Mouse (Mus musculus) midbrain, embryonic 14.5 days (tissue): ENCODE measurements at regions not wholly inside any gene's neighbourhood (a gene's known extent, or its start where the extent isn't known, plus 50 kb on each side); places are given as distances from the start of the nearest gene placed in this dataset.
A peak's percentile ranks its signal among the peaks of the same experiment; 100 is the strongest.

ENCODE experiments used
- ATAC-seq: fragments of 200-750 bp; cut with Nextera tagmentation; 2 replicates; pipeline ENCODE4 v1.8.0; 2017; ENCODE audit warnings: moderate number of reproducible peaks, moderate library complexity; ENCODE audit not compliant: low FRiP score, low TSS enrichment
- DNase-seq: peaks from one replicate; pipeline ENCODE4 v3.0.0-alpha.2; 2015
- H3K27ac ChIP-seq: fragments of 300-500 bp; sonication (generic); replicated peaks from 2 replicates; pipeline ENCODE4 v1.5.1; 2014; ENCODE audit warnings: mild to moderate bottlenecking, low read depth, low read length, moderate library complexity
- H3K27me3 ChIP-seq: fragments of 300-500 bp; sonication (generic); 2 replicates; pipeline ENCODE4 v1.6.1; 2014; ENCODE audit warnings: low read length, control low read depth, mixed read lengths; ENCODE audit not compliant: control insufficient read depth, insufficient read depth
- H3K36me3 ChIP-seq: fragments of 300-500 bp; sonication (generic); 2 replicates; pipeline ENCODE4 v1.6.1; 2014; ENCODE audit warnings: low read length, control low read depth; ENCODE audit not compliant: control insufficient read depth, insufficient read depth
- H3K4me1 ChIP-seq: fragments of 300-500 bp; sonication (generic); 2 replicates; pipeline ENCODE4 v1.6.1; 2014; ENCODE audit warnings: mild to moderate bottlenecking, antibody characterized with exemption, low read length, control low read depth; ENCODE audit not compliant: control insufficient read depth, insufficient read depth
- H3K4me2 ChIP-seq: fragments of 300-500 bp; sonication (generic); 2 replicates; pipeline ENCODE4 v1.6.1; 2014; ENCODE audit warnings: mild to moderate bottlenecking, low read length, moderate library complexity
- H3K4me3 ChIP-seq: fragments of 300-500 bp; sonication (generic); replicated peaks from 2 replicates; pipeline ENCODE4 v1.5.1; 2014; ENCODE audit warnings: low read depth, low read length
- H3K9ac ChIP-seq: fragments of 300-500 bp; sonication (generic); replicated peaks from 2 replicates; pipeline ENCODE4 v1.6.1; 2014; ENCODE audit warnings: mild to moderate bottlenecking, low read length, moderate library complexity
- H3K9me3 ChIP-seq: fragments of 300-500 bp; sonication (generic); 2 replicates; pipeline ENCODE4 v1.6.1; 2016; ENCODE audit warnings: low read length, control low read depth, mixed read lengths; ENCODE audit not compliant: control insufficient read depth
- WGBS: fragments of 180-500 bp; shearing (Covaris S2); extraction: QIAGEN DNeasy Blood & Tissue Kit; methylation state at CpG from one replicate; pipeline ENCODE4 v1.1.7; 2014; 5-methylcytosine and 5-hydroxymethylcytosine counted together

DNA sequence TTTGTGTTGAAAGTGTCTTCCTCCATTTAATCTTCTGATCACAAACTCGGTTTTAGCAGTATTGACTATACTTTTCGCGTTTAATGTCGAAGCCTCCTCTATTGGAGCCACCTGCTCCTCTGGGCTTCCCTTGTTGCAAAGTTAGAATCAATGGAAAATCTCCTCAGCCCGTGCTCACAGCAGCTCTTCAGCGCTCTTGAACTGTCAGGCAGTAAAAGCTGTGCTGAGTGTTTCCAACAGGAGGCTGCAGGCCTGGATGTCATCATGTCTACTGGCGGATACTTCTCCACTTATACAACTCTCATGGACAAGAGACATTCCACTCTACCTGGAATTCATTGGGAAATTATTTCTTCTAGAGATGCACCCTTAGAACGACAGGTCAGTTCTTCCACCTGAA, 380.4 kb upstream of the Crim1 start:
- Histone ChIP-seq H3K27me3 (no peaks in the 10 kb centered on the region), H3K4me3 (no peak overlapping the region), H3K4me1 (no peaks in the 10 kb centered on the region), H3K27ac (no peak overlapping the region), H3K9me3 (no peaks in the 10 kb centered on the region), H3K4me2 (no peak overlapping the region), H3K9ac (no peak overlapping the region), H3K36me3 (no peaks in the 10 kb centered on the region)
- WGBS: 73% methylated on average over 8 of the region's 8 CpGs
- DNase-seq (peak; percentile 24), ATAC-seq (no peak; the same call in 1 of the 2 replicates)

DNA sequence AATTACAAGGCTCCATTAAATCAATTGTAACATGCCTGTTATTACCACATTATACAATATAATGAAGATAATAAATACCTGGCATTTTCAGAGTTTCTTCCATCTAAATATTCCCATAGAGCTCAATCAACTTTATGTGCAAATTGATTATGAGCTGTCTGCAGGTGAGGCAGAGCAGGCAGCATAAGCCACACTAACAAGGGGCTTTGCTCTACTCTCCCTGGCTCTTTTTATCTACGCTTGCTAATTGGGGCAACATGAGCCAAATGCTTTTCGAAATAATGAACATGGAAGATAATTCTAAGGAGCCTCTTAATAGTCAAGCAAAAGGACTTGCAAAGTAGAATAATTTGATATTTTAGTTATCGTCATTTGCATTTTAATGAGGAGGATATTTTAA, 356.1 kb upstream of the Crim1 start:
- Histone ChIP-seq H3K4me2 (no peak overlapping the region), H3K9ac (no peak overlapping the region), H3K4me3 (no peak overlapping the region), H3K4me1 (no peaks in the 10 kb centered on the region), H3K36me3 (no peaks in the 10 kb centered on the region), H3K27ac (no peak overlapping the region), H3K9me3 (no peaks in the 10 kb centered on the region), H3K27me3 (no peaks in the 10 kb centered on the region)
- ATAC-seq (no peak), DNase-seq (no peak)
- 77% methylated on average over 3 of the region's 3 CpGs for WGBS

DNA sequence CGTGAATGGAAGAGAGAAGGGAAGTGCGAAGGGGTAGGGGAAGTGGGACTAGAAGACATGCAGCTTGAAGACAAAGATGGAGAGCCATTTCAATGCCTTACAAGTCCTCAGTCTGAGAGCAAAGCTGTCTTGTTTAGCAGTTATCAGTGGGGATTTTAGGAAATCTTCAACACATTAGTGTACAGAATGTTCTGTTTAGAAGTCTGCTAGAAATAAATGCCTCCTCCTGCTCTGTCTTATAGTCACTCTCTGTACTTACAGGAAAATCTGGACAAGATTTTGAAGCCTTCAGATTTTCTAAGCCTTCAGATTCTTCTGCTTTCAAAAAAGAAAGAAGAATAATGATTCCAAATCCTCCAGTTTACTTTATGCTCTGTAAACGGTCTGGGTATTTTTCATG, 325.6 kb upstream of the Crim1 start:
- no peak overlapping the region for H3K4me2 ChIP-seq
- WGBS: 91% methylated on average over 3 of the region's 3 CpGs
- ATAC-seq: no peak

DNA sequence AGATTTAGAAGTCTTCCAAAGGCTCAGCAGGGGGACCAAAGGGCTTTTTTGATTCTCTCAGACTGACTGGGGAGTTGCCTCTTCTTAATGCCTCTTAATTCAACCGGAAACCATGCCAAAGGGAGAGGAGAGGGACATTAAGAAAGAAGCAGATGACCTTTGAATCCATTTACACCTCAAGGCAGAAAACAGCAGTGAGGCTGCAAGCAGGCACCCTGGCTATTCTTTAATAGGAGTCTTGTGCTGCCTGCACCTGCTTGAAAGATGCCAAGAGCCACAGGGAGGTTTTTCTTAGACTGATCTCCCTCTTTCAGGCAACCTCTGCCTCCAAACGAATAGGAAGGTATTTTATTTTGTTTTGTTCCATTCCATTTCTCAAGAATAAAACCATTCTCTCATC, 323.0 kb upstream of the Crim1 start:
- Histone ChIP-seq H3K27ac (no peak overlapping the region), H3K4me2 (no peak overlapping the region), H3K36me3 (no peaks in the 10 kb centered on the region), H3K27me3 (no peaks in the 10 kb centered on the region), H3K9ac (no peak overlapping the region), H3K9me3 (no peaks in the 10 kb centered on the region), H3K4me3 (no peak overlapping the region), H3K4me1 (no peaks in the 10 kb centered on the region)
- DNase-seq: no peak
- ATAC-seq: no peak
- 8% methylated on average over 2 of the region's 2 CpGs for WGBS

More for the DNA sequence above, 325.6 kb upstream of the Crim1 start:
- H3K9ac ChIP-seq: no peak overlapping the region
- H3K9me3 ChIP-seq: no peaks in the 10 kb centered on the region
- no peaks in the 10 kb centered on the region for H3K4me1 ChIP-seq
- no peak overlapping the region for H3K4me3 ChIP-seq
- DNase-seq: no peak
- H3K36me3 ChIP-seq: no peaks in the 10 kb centered on the region
- H3K27me3 ChIP-seq: no peaks in the 10 kb centered on the region
- H3K27ac ChIP-seq: no peak overlapping the region

DNA sequence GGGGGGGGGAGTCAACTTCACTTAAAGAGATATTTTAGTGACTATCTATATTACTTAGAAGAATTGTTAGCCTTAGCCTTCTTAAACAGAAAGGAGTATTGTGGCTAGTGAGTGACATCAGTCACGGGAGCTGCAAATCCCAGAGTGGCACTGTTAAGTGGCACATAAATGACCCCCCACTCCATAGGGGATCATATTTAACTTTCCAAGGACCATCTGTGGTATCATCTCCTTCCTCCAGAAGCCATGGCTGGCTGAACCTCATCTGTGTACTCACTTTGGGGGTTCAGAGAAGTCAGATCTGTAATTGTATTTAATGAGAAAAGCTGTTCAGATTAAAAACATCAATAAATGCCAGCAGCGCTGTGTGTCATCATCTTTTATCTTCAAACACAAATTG, 314.9 kb upstream of the Crim1 start:
- H3K27ac ChIP-seq: no peak overlapping the region
- no peaks in the 10 kb centered on the region for H3K27me3 ChIP-seq
- H3K4me2 ChIP-seq: no peak overlapping the region
- 59% methylated on average over 2 of the region's 2 CpGs for WGBS
- no peaks in the 10 kb centered on the region for H3K9me3 ChIP-seq
- H3K36me3 ChIP-seq: no peaks in the 10 kb centered on the region
- no peaks in the 10 kb centered on the region for H3K4me1 ChIP-seq
- no peak overlapping the region for H3K4me3 ChIP-seq
- DNase-seq: no peak
- no peak overlapping the region for H3K9ac ChIP-seq
- ATAC-seq: no peak

DNA sequence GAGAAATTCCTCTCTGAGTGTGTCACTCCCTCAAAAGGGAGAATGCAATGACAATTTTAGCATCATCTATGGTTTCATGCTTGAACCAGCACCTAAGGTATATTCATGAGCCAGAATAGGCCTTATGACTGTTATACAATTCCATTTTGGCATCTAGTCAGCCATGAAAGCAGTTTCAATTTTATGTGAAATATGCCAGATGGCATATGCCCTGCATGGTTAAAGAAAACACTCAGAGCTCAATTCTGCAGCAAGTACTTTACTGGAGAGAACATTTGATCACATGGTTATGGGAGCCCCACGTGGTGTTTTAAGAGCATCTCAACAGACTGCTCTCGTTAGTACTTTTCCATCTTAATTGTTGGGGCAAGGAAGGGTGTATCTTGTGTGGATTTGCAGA, 310.9 kb upstream of the Crim1 start:
- DNase-seq (no peak), ATAC-seq (no peak)
- 71% methylated on average over 2 of the region's 2 CpGs for WGBS
- H3K27me3 ChIP-seq: no peaks in the 10 kb centered on the region
- H3K4me1 ChIP-seq: no peaks in the 10 kb centered on the region
- no peak overlapping the region for H3K27ac ChIP-seq
- H3K9me3 ChIP-seq: no peaks in the 10 kb centered on the region
- no peak overlapping the region for H3K9ac ChIP-seq
- no peak overlapping the region for H3K4me2 ChIP-seq
- no peak overlapping the region for H3K4me3 ChIP-seq
- H3K36me3 ChIP-seq: no peaks in the 10 kb centered on the region

DNA sequence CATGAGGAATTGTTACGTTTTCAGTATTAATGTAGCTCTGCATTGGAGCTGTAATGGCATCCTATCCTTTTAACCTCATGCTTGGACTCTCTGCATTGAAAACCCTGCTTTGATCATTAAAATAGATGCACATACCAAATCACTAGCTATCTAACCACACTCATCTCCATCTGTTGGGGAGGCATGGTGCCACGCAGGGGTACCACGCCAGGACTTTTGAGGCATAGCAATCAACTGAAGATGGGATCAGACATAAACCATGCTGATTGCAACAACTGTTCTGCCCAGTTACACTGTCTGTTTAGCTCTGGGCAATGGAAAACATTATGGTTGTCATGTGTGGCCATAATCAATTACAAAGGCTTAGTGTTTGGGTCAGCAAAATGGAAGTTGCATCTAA, 295.6 kb upstream of the Crim1 start:
- H3K27me3 ChIP-seq: no peaks in the 10 kb centered on the region
- H3K4me2 ChIP-seq: no peak overlapping the region
- no peak overlapping the region for H3K4me3 ChIP-seq
- H3K9ac ChIP-seq: no peak overlapping the region
- no peak overlapping the region for H3K27ac ChIP-seq
- H3K9me3 ChIP-seq: no peaks in the 10 kb centered on the region
- H3K4me1 ChIP-seq: no peaks in the 10 kb centered on the region
- DNase-seq (no peak), ATAC-seq (no peak)
- H3K36me3 ChIP-seq: no peaks in the 10 kb centered on the region
- WGBS: 68% methylated on average over 3 of the region's 3 CpGs

DNA sequence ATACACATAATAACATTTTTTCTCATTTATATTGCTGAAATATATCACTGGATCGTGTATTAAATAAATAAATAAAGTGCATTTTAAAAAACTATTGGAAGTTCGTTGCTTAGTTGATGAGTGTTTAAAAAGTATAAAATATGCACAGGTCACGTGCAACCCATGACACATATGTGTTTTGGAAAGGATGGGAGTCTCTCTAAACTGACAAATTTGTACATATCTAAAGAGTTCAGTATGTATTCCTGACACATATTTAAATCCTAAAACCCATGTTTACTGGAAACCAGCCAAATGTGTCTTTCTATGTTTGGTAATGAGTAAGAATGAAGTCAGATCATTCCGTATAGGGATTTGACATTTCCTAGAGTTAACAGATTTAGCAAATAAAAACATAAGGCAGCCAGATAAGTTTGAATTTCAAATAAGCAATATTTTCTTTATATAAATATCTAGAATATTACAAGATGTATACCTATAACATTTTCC, 286.0 kb upstream of the Crim1 start:
- no peak for ATAC-seq

DNA sequence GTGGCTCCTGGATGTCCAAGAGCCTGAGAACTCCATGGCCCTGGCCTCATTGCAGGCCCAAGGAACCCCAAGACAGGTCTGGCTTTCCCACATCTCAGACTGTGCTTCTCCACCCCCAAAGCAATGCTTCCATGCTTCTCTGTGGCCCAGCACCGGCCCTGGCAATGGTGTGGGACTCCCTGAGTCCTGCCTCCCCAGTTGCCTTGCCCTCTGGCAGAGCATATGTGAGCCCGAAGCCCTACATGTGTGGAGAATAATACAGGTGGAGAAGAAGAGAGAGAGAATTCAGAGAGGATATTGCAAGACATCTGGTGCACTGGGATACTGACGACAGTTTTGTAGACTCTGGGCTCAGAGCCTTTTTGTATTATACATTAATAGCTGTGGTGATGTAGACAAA, 269.8 kb upstream of the Crim1 start:
- Histone ChIP-seq H3K4me2 (no peak overlapping the region), H3K27ac (0 out of 2 replicates have a peak overlapping the region, but pooled peaks have one; percentile 13), H3K4me3 (no peak overlapping the region), H3K27me3 (no peaks in the 10 kb centered on the region), H3K9ac (no peak overlapping the region), H3K36me3 (no peaks in the 10 kb centered on the region), H3K4me1 (no peaks in the 10 kb centered on the region), H3K9me3 (no peaks in the 10 kb centered on the region)
- ATAC-seq (peak; percentile 36; the same call in 1 of the 2 replicates), DNase-seq (no peak)
- 55% methylated on average over 3 of the region's 3 CpGs for WGBS

More for the DNA sequence above, 286.0 kb upstream of the Crim1 start:
- no peaks in the 10 kb centered on the region for H3K27me3 ChIP-seq
- H3K4me1 ChIP-seq: no peaks in the 10 kb centered on the region
- H3K9me3 ChIP-seq: no peaks in the 10 kb centered on the region
- WGBS: 90% methylated on average over 4 of the region's 4 CpGs
- no peaks in the 10 kb centered on the region for H3K36me3 ChIP-seq
- no peak overlapping the region for H3K9ac ChIP-seq
- H3K27ac ChIP-seq: no peak overlapping the region
- no peak overlapping the region for H3K4me2 ChIP-seq
- no peak overlapping the region for H3K4me3 ChIP-seq
- DNase-seq: no peak
